Comparison of ENCODE assay signal across 7 mouse cellular contexts in the genomic region with DNA sequence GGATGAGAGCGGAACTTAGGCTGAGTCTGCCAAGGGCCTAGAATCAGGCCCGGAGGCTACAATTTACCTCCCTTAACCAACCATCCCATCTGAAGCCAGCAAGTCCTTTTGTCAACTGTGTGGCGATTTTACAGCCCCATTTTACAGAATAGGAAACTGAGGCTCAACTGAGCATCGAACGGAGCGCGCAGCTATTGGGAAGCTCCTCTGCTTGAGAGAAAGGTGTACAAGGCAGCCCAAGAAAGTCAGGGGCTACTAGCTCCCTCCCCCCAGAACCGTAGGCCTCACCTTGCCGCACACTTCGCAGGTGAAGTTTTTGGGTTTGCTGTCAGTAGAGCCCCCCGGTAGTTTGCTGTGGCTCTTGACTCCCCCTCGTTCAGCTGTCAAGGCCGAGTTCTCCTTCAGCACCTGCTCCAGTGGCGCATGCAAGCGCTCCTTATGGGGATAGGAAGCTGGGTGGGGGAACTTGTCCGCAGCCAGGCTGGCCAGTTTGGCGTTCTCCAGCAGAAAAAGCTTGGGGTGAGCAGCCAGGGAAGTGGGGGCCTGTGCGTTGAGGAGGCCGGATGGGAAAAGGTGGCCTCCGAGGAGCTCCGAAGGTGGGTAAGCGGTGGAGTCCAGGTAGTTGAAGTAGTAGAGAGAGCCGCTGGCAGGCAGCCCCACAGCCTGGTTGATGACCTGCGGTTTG. TPM values are rescaled to one million over a fixed set of nuclear protein-coding genes. Genes with fewer than 3 reads are reported as not detected.
DNase-seq lines count a peak whose midpoint lies in the region; ATAC-seq and TF ChIP-seq lines count a peak whose summit lies in the region.

No protein-coding gene starts in this region.

- no peaks in the 10 kb centered on the region for H3K36me3 ChIP-seq in kidney, embryonic 16.5 days (ENCODE audit: insufficient read depth, low read length)
- no peaks in the 10 kb centered on the region for H3K36me3 ChIP-seq in embryonic facial prominence, embryonic 12.5 days
- no peaks in the 10 kb centered on the region for H3K36me3 ChIP-seq in forebrain, postnatal 0 days (ENCODE audit: insufficient read depth)
- H3K36me3 ChIP-seq in midbrain, postnatal 0 days (ENCODE audit: insufficient read depth, low read length): no peaks in the 10 kb centered on the region

- H3K4me2 ChIP-seq in kidney, embryonic 16.5 days (replicated peaks; ENCODE audit: low read depth, low read length): peak overlapping the region; percentile 40; the same call in 1 of the 2 replicates
- peak overlapping the region; percentile 29 for H3K4me2 ChIP-seq in embryonic facial prominence, embryonic 12.5 days (replicated peaks)
- H3K4me2 ChIP-seq in forebrain, postnatal 0 days (ENCODE audit: low read depth): peak overlapping the region; percentile 56
- H3K4me2 ChIP-seq in midbrain, postnatal 0 days (ENCODE audit: low read depth, low read length, poor library complexity, severe bottlenecking): no peak overlapping the region

- H3K27me3 ChIP-seq in kidney, embryonic 16.5 days (ENCODE audit: insufficient read depth, low read length): peaks cover 98% of the 10 kb centered on the region
- peaks cover 98% of the 10 kb centered on the region for H3K27me3 ChIP-seq in embryonic facial prominence, embryonic 12.5 days
- H3K27me3 ChIP-seq in forebrain, postnatal 0 days (ENCODE audit: insufficient read depth, low read length): peaks cover 37% of the 10 kb centered on the region
- H3K27me3 ChIP-seq in midbrain, postnatal 0 days (ENCODE audit: insufficient read depth, low read length): peaks cover 91% of the 10 kb centered on the region

- H3K27ac ChIP-seq in kidney, embryonic 16.5 days (ENCODE audit: low read length): no peak overlapping the region
- no peak overlapping the region for H3K27ac ChIP-seq in embryonic facial prominence, embryonic 12.5 days
- peak overlapping the region; percentile 87 for H3K27ac ChIP-seq in forebrain, postnatal 0 days (ENCODE audit: low read depth, low read length)
- no peak overlapping the region for H3K27ac ChIP-seq in midbrain, postnatal 0 days (ENCODE audit: low read depth, low read length)

- WGBS in kidney, embryonic 16.5 days: 3% methylated on average over 24 of the region's 24 CpGs
- 4% methylated on average over 24 of the region's 24 CpGs for WGBS in embryonic facial prominence, embryonic 12.5 days
- WGBS in forebrain, postnatal 0 days: 6% methylated on average over 24 of the region's 24 CpGs
- WGBS in midbrain, postnatal 0 days: 5% methylated on average over 24 of the region's 24 CpGs

- no peaks in the 10 kb centered on the region for H3K9me3 ChIP-seq in kidney, embryonic 16.5 days (ENCODE audit: low read length)
- no peaks in the 10 kb centered on the region for H3K9me3 ChIP-seq in embryonic facial prominence, embryonic 12.5 days
- no peaks in the 10 kb centered on the region for H3K9me3 ChIP-seq in forebrain, postnatal 0 days (ENCODE audit: low read length)
- no peaks in the 10 kb centered on the region for H3K9me3 ChIP-seq in midbrain, postnatal 0 days (ENCODE audit: low read length)

- ATAC-seq in kidney, embryonic 16.5 days (ENCODE audit: low FRiP score, low TSS enrichment): no peak
- no peak for ATAC-seq in embryonic facial prominence, embryonic 12.5 days (ENCODE audit: insufficient number of reproducible peaks, insufficient read depth, low FRiP score, low TSS enrichment)
- no peak for ATAC-seq in forebrain, postnatal 0 days
- no peak for ATAC-seq in midbrain, postnatal 0 days (ENCODE audit: low FRiP score)

- peak overlapping the region; percentile 26 for H3K4me3 ChIP-seq in kidney, embryonic 16.5 days (ENCODE audit: low read length)
- peak overlapping the region; percentile 20 for H3K4me3 ChIP-seq in embryonic facial prominence, embryonic 12.5 days
- peak overlapping the region; percentile 42 for H3K4me3 ChIP-seq in forebrain, postnatal 0 days (ENCODE audit: low read depth, low read length)
- peak overlapping the region; percentile 15; the same call in 1 of the 2 replicates for H3K4me3 ChIP-seq in midbrain, postnatal 0 days (ENCODE audit: low read depth, low read length)

- no peak for TF ChIP-seq CTCF in forebrain, postnatal 0 days (IDR thresholded peaks at IDR 0.05; ENCODE audit: low read depth)
- no peak for TF ChIP-seq CTCF in midbrain, postnatal 0 days (IDR thresholded peaks at IDR 0.05)

- H3K4me1 ChIP-seq in kidney, embryonic 16.5 days (ENCODE audit: insufficient read depth, low read length): peaks cover 23% of the 10 kb centered on the region
- H3K4me1 ChIP-seq in embryonic facial prominence, embryonic 12.5 days: peaks cover 20% of the 10 kb centered on the region
- H3K4me1 ChIP-seq in forebrain, postnatal 0 days (ENCODE audit: insufficient read depth): no peaks in the 10 kb centered on the region
- no peaks in the 10 kb centered on the region for H3K4me1 ChIP-seq in midbrain, postnatal 0 days (ENCODE audit: insufficient read depth, low read length)

- no peak for DNase-seq in kidney, postnatal 25 days
- peak; percentile 41 for DNase-seq in forebrain, postnatal 0 days
- DNase-seq in midbrain, postnatal 0 days (ENCODE audit: low spot score): no peak
- no peak for DNase-seq in liver
- DNase-seq in gastrocnemius, adult 8-10 months (ENCODE audit: low spot score in 2 of 2): no peak

- no peak overlapping the region for H3K9ac ChIP-seq in kidney, embryonic 16.5 days (replicated peaks; ENCODE audit: low read length)
- no peak overlapping the region; the same call in 1 of the 2 replicates for H3K9ac ChIP-seq in embryonic facial prominence, embryonic 12.5 days
- peak overlapping the region; percentile 57 for H3K9ac ChIP-seq in forebrain, postnatal 0 days
- H3K9ac ChIP-seq in midbrain, postnatal 0 days (replicated peaks; ENCODE audit: low read length, poor library complexity, severe bottlenecking): no peak overlapping the region

RNA-seq across cellular contexts. Expression of gene Fezf2, which starts 3.8 kb away (rescaled TPM):
- polyA plus RNA-seq in kidney, embryonic 16.5 days (2015; fragmentation: Nextera tagmentation; extraction: Ambion mirVana): not detected in 2 replicates
- 2.7 and 2.9 TPM in 2 replicates for polyA plus RNA-seq in embryonic facial prominence, embryonic 12.5 days (2016; fragmentation: Nextera tagmentation; extraction: Ambion mirVana)
- total RNA-seq in forebrain, postnatal 0 days (2014; rRNA removed): 26.8 and 27.5 TPM in 2 replicates
- 40.7 and 42.2 TPM in 2 replicates for polyA plus RNA-seq in forebrain, postnatal 0 days (2015; fragmentation: Nextera tagmentation; extraction: Ambion mirVana)
- 0.19 and 0.93 TPM in 2 replicates for total RNA-seq in midbrain, postnatal 0 days (2014; rRNA removed)
- polyA plus RNA-seq in midbrain, postnatal 0 days (2015; fragmentation: Nextera tagmentation; extraction: Ambion mirVana): 0.70 and 1.7 TPM in 2 replicates
- total RNA-seq in gastrocnemius, adult 8-10 months (2022): not detected

Comparison
In these comparisons a context has a peak if more than half of its experiments do, and no peak if none do; other contexts are left out.
1. RNA of gene Fezf2, which starts 3.8 kb away (polyA plus RNA-seq): 40.7 to 42.2 TPM in forebrain, postnatal 0 days; 2.7 to 2.9 TPM in embryonic facial prominence, embryonic 12.5 days, 0.70 to 1.7 TPM in midbrain, postnatal 0 days and not detected in kidney, embryonic 16.5 days; every median in the first group is over 10 times any median in the second.
2. Peak in every context shown above with its lines, with median percentiles within 50 percentile points of each other: H3K4me3 ChIP-seq.